Mouse (Mus musculus) small intestine, adult 2 months (tissue): ENCODE results near the gene Gbp2b.

Source experiments
- CTCF ChIP-seq: fragments of 200-500 bp; IDR thresholded peaks from 2 replicates; pipeline ENCODE4 v1.5.1; 2012; ENCODE audit warnings: low read depth, mild to moderate bottlenecking, control low read depth, inconsistent platforms, low read length, moderate library complexity, mixed read lengths; ENCODE audit not compliant: insufficient replicate concordance, insufficient read length; ENCODE audit errors: extremely low read depth
- POLR2A ChIP-seq: fragments of 200-500 bp; IDR thresholded peaks from 2 replicates; pipeline ENCODE4 v1.6.1; 2012; ENCODE audit warnings: low read depth, mild to moderate bottlenecking, control low read depth, inconsistent platforms, low read length, moderate library complexity

- TF ChIP-seq CTCF (no peak), POLR2A (no peak)
Observed at GRCm38 (mm10) chr3:142555623-142556022, 39.0 kb upstream of the Gbp2b start.
